Mouse (Mus musculus): ENCODE measurements around the gene Rbmy.
"Not testable (repeated sequence)": the region's sequence is repeated elsewhere in the genome, so short reads cannot be mapped to it uniquely, and the experiment has no call there.

The Rbmy gene

GRCm38 (mm10) chrY:2830380-2830779 lies at the start of gene Rbmy, which contains the start of gene Gm10256:
Gene Rbmy (plus strand): TSS chrY:2830680.
Gene Gm10256 (plus strand): TSS chrY:2830699.
- DNase-seq (ENCODE audit: low spot score), result not testable (repeated sequence)

GRCm38 (mm10) chrY:2796105-2796504 lies 34.4 kb upstream of the Rbmy start, which contains the start of gene Gm4064:
Gene Gm4064 (minus strand): TSS chrY:2796205.
- not testable (repeated sequence) for DNase-seq (ENCODE audit: low spot score)
